Mouse (Mus musculus) kidney, embryonic 14.5 days (tissue): ENCODE measurements at regions not wholly inside any gene's neighbourhood (a gene's known extent, or its start where the extent isn't known, plus 50 kb on each side); places are given as distances from the start of the nearest gene placed in this dataset.
A peak's percentile ranks its signal among the peaks of the same experiment; 100 is the strongest.

Experiments used
- ATAC-seq: fragments of 200-750 bp; cut with Nextera tagmentation; 2 replicates; pipeline ENCODE4 v1.8.0; 2017; ENCODE audit warnings: moderate number of reproducible peaks, mild to moderate bottlenecking, moderate TSS enrichment, moderate library complexity; ENCODE audit not compliant: low FRiP score, low TSS enrichment
- H3K27ac ChIP-seq: fragments of 300-500 bp; sonication (generic); 2 replicates; pipeline ENCODE4 v1.5.1; 2014; ENCODE audit warnings: low read depth, mild to moderate bottlenecking, low read length, moderate library complexity, mixed read lengths
- H3K27me3 ChIP-seq: fragments of 300-500 bp; sonication (generic); 2 replicates; pipeline ENCODE4 v1.6.1; 2014; ENCODE audit warnings: mild to moderate bottlenecking, low read length; ENCODE audit not compliant: control insufficient read depth, insufficient read depth
- H3K36me3 ChIP-seq: fragments of 300-500 bp; sonication (generic); 2 replicates; pipeline ENCODE4 v1.6.1; 2014; ENCODE audit warnings: low read length, mixed read lengths; ENCODE audit not compliant: control insufficient read depth, insufficient read depth
- H3K4me1 ChIP-seq: fragments of 300-500 bp; sonication (generic); 2 replicates; pipeline ENCODE4 v1.6.1; 2014; ENCODE audit warnings: low read length, mixed read lengths; ENCODE audit not compliant: control insufficient read depth, insufficient read depth
- H3K4me2 ChIP-seq: fragments of 300-500 bp; sonication (generic); replicated peaks from 2 replicates; pipeline ENCODE4 v1.6.1; 2014; ENCODE audit warnings: low read depth, mild to moderate bottlenecking, low read length
- H3K4me3 ChIP-seq: fragments of 300-500 bp; sonication (generic); 2 replicates; pipeline ENCODE4 v1.5.1; 2014; ENCODE audit warnings: mild to moderate bottlenecking, low read length
- H3K9ac ChIP-seq: fragments of 300-500 bp; sonication (generic); 2 replicates; pipeline ENCODE4 v1.6.1; 2014; ENCODE audit warnings: low read depth, mild to moderate bottlenecking, low read length, moderate library complexity
- H3K9me3 ChIP-seq: fragments of 300-500 bp; sonication (generic); 2 replicates; pipeline ENCODE4 v1.6.1; 2016; ENCODE audit warnings: low read length; ENCODE audit not compliant: control insufficient read depth
- WGBS: fragments of 180-500 bp; shearing (Covaris S2); extraction: QIAGEN DNeasy Blood & Tissue Kit; methylation state at CpG from one replicate; pipeline ENCODE4 v1.1.7; 2014; 5-methylcytosine and 5-hydroxymethylcytosine counted together

DNA sequence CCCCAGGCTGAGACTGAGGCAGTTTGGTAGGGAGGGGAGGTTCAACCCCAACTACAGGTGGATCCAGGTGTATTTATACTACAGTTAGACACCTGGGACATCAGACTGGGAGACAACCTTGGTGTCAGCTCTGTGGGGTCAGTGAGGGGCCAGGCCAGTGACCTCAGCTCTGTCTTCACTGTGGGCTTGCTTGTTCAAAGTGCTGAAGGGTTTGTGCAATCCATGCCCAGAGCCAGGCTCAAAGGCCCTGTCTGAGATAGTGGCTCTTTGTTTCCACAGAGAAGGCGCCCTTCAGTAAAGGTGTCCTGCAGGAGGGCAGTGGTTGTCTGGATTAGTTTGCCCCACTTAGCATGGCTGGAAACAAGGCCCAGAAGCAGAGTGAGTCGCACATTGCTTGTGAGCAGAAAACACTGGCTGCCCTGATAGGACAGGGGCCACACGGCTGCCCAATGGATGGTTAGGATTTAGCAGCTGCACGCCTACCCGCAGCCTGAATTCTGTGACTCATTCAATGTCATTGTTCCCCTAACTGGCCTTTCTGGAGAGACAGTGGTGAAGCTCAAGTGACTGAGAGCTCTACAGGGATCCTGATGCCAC, 154.7 kb downstream of the Cdh26 start:
- H3K27me3 ChIP-seq = no peaks in the 10 kb centered on the region
- 86% methylated on average over 5 of the region's 5 CpGs for WGBS

DNA sequence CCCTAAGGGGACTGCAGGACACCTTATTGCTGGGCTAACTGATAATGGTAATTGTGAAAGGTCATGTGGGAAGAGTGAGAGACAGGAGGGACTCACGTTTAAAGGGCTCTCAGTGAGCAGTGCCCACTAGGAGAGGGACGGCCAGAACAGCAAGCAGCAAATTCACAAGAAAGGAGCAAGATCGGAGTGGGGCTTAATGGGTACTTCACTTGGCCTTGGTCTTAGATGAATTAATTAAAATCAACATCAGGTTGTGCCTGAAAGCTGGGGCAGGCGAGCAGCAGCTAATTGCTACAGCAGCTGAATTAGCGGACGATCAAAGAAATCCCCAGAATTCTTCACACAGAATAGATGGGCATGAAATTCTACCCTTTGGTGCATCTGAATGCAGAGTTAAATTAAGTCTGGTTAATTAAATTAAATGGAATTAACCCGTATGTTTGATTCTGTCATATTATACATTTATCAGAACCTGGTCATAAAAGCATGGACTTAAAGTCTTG, 156.9 kb downstream of the Cdh26 start:
- Histone ChIP-seq H3K4me1 (no peaks in the 10 kb centered on the region), H3K9me3 (no peaks in the 10 kb centered on the region), H3K27me3 (no peaks in the 10 kb centered on the region), H3K27ac (no peak overlapping the region), H3K4me3 (no peak overlapping the region), H3K36me3 (no peaks in the 10 kb centered on the region), H3K9ac (no peak overlapping the region), H3K4me2 (no peak overlapping the region)
- 78% methylated on average over 7 of the region's 7 CpGs for WGBS
- no peak for ATAC-seq

More for the DNA sequence above, 154.7 kb downstream of the Cdh26 start:
- Histone ChIP-seq H3K27ac (no peak overlapping the region), H3K9ac (no peak overlapping the region), H3K4me2 (no peak overlapping the region), H3K4me3 (no peak overlapping the region), H3K9me3 (no peaks in the 10 kb centered on the region), H3K4me1 (no peaks in the 10 kb centered on the region), H3K36me3 (no peaks in the 10 kb centered on the region)
- no peak for ATAC-seq

DNA sequence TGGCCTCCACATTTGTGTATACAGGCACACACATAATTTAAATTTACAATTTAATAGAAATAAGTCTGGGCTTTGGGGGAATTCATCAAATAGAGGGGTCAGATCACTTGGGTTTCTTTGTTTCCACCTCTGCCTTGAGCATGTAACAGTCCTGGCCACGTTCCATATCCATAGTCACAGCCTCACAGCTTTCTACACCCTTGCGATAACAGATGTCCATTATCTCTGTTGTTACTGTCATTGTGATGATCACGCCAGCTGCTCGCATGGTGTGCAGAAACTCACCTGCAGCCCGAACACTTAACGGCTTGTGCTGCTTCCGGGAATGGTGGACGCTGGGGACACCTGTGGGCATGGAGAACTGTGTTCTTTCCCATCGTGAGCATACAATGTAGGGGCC, 163.4 kb downstream of the Cdh26 start:
- H3K4me1 ChIP-seq = peaks cover 8% of the 10 kb centered on the region; the same call in 1 of the 2 replicates
- H3K9ac ChIP-seq = no peak overlapping the region
- WGBS = 73% methylated on average over 9 of the region's 9 CpGs
- H3K27ac ChIP-seq = no peak overlapping the region
- no peaks in the 10 kb centered on the region for H3K36me3 ChIP-seq
- H3K4me2 ChIP-seq = no peak overlapping the region
- H3K9me3 ChIP-seq = no peaks in the 10 kb centered on the region
- no peak for ATAC-seq
- no peak overlapping the region for H3K4me3 ChIP-seq
- no peaks in the 10 kb centered on the region for H3K27me3 ChIP-seq

DNA sequence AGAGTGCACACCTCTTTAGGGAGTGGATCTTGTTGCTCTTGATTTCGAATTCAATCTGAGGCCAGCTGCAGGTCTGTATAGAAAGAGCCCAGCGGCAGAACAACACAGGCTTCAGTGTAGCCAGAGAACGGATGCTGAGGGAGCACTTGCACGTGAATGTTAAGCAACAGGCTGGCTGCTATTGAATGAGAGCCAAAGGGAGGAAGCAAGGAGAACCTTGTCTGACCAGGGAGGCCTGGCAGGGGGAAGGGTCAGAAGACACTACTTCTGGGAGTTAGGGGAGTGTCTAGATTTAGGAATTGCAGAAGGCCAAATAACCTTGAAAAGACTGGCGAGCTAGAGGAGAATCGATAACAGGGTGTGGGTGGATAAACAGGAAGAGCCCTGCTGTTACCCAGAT, 163.8 kb downstream of the Cdh26 start:
- no peak for ATAC-seq
- Histone ChIP-seq H3K4me3 (no peak overlapping the region), H3K27me3 (no peaks in the 10 kb centered on the region), H3K36me3 (no peaks in the 10 kb centered on the region), H3K4me1 (peaks cover 8% of the 10 kb centered on the region; the same call in 1 of the 2 replicates), H3K4me2 (no peak overlapping the region), H3K27ac (no peak overlapping the region), H3K9ac (no peak overlapping the region), H3K9me3 (no peaks in the 10 kb centered on the region)
- 23% methylated on average over 6 of the region's 6 CpGs for WGBS

DNA sequence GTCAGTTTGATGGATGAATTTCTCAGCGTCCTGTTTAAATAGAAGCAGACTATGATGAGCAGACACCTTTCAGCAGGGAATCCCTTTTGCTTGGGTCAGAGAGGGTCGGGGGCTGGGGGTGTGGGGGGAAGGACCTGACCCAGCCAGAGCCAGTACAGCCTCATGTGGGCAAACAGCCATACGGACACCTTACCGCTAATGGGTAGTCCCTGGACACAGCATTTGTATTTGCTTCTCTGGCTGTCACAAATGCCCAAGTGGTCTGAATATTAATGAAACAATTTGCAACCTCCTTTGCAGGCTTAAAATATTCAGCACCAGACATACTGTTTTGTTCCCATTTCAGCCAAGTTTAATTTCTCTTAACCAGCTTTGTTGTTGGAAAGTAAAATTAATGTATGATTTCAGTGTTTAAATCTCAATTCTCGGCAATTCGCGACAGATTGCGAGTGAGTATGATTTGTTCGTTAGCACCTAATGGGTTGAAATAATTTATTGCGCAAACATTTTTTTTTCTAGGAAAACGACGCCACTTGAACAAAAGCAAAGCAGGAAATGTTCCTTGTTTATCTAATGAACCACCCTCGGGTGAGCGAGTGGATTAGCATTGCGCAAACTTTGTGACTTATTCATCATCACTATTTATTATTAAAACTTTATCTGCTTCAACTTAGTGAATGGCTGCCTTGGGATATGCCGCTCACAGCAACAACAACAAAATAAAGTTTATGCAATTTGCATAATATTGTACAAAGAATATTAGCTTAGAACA, 166.2 kb downstream of the Cdh26 start:
- WGBS = 42% methylated on average over 16 of the region's 16 CpGs
- Histone ChIP-seq H3K27ac (no peak overlapping the region), H3K4me2 (no peak overlapping the region), H3K9ac (no peak overlapping the region), H3K4me3 (no peak overlapping the region), H3K9me3 (no peaks in the 10 kb centered on the region), H3K4me1 (peaks cover 8% of the 10 kb centered on the region; the same call in 1 of the 2 replicates), H3K27me3 (no peaks in the 10 kb centered on the region), H3K36me3 (no peaks in the 10 kb centered on the region)
- no peak for ATAC-seq

DNA sequence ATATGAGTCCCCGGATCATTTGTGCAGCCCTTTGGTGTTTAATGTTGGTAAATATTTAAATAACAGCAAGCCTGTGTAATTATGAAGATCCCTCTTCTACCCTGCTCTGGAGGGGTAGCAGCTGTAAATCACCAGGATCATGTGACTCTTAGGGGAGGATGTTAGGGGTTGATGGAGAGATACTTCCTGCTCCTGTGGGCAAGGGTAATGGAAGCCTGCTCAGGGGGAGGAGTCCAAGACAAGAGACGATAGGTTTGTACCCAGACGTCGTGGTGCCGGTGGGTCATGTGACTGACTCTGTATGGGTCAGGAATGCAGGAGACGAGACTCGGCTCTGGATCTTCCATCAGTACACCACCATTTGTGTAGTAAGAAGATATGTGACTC, 166.7 kb downstream of the Cdh26 start:
- Histone ChIP-seq H3K27me3 (no peaks in the 10 kb centered on the region), H3K27ac (no peak overlapping the region), H3K4me2 (no peak overlapping the region), H3K36me3 (no peaks in the 10 kb centered on the region), H3K9me3 (no peaks in the 10 kb centered on the region), H3K4me1 (peaks cover 8% of the 10 kb centered on the region; the same call in 1 of the 2 replicates), H3K9ac (no peak overlapping the region), H3K4me3 (no peak overlapping the region)
- peak; percentile 75 for ATAC-seq
- WGBS = 29% methylated on average over 7 of the region's 7 CpGs

DNA sequence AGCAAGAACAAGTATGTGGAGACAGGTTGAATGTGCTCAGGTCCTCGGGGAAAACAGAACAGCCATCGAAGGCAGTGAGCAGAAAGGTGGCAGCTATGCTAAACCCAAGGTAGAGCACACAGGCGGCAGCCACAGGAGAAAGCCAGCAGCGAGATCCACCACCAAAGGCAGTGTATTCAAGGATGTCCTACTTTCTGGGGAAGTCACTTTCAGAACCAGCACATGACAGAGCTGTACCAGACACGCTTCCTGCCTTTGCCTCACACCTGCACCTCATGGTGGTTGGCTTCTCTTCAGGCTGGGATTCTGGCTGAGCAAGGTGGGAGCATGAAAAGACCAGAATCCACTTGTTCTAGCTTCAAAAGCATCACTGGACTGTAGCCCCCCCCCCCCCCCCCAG, 168.0 kb downstream of the Cdh26 start:
- Histone ChIP-seq H3K9ac (no peak overlapping the region), H3K36me3 (no peaks in the 10 kb centered on the region), H3K27ac (no peak overlapping the region), H3K4me1 (peaks cover 8% of the 10 kb centered on the region; the same call in 1 of the 2 replicates), H3K4me2 (no peak overlapping the region), H3K27me3 (no peaks in the 10 kb centered on the region), H3K4me3 (no peak overlapping the region), H3K9me3 (no peaks in the 10 kb centered on the region)
- WGBS = 97% methylated on average over 5 of the region's 5 CpGs
- no peak for ATAC-seq

DNA sequence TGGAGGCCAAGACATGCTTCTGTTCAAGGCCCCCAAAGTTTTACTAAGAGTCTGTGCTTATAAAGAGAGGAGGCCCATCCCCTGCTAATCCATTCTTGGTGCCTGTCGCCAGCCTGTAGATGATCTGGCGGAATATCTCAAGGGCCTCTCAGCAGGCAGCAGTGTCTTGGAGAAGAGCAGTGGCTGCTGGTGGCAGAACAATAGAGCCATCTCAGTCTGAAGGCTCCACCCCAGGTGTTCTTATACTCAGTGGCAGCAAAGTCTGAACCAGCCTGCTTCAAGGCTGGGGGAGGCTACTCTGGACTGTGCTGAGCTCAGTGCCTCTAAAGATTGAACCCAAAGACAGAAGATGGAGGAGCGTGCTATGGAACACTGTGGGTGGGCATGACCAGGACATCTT, 168.5 kb downstream of the Cdh26 start:
- Histone ChIP-seq H3K4me1 (peaks cover 8% of the 10 kb centered on the region; the same call in 1 of the 2 replicates), H3K27ac (no peak overlapping the region), H3K4me2 (no peak overlapping the region), H3K4me3 (no peak overlapping the region), H3K9ac (no peak overlapping the region), H3K9me3 (no peaks in the 10 kb centered on the region), H3K27me3 (no peaks in the 10 kb centered on the region), H3K36me3 (no peaks in the 10 kb centered on the region)
- WGBS = 99% methylated on average over 3 of the region's 3 CpGs
- ATAC-seq = no peak

DNA sequence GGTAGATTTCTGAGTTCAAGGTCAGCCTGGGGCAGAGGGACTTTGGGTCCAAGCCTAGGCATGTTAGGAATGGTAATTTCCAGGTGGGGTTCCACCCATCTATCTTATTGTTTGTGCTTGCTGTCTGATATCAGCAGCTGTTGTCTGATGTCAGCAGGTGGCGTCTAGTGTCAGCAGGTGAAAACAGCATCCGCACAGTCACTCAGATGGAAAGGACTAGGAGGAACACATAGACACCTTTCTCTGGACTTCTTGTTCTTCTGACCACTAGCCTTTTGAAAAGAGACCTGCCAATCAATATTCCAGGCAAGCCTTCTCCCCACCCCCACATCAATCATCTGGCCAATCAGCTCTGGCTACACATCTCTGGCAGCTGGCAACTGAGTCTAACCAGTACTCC, 173.1 kb downstream of the Cdh26 start:
- Histone ChIP-seq H3K27me3 (no peaks in the 10 kb centered on the region), H3K4me1 (no peaks in the 10 kb centered on the region), H3K9me3 (no peaks in the 10 kb centered on the region), H3K4me3 (no peak overlapping the region), H3K9ac (no peak overlapping the region), H3K36me3 (no peaks in the 10 kb centered on the region), H3K27ac (no peak overlapping the region), H3K4me2 (no peak overlapping the region)
- WGBS = 84% methylated on average over 2 of the region's 2 CpGs
- no peak for ATAC-seq
